Mouse (Mus musculus) thymus, postnatal 4 days (tissue): ENCODE measurements at regions not wholly inside any gene's neighbourhood (a gene's known extent, or its start where the extent isn't known, plus 50 kb on each side); places are given as distances from the start of the nearest gene placed in this dataset.

Source experiments
- DNase-seq: peaks from one replicate; pipeline ENCODE4 v3.0.0; 2021

DNA sequence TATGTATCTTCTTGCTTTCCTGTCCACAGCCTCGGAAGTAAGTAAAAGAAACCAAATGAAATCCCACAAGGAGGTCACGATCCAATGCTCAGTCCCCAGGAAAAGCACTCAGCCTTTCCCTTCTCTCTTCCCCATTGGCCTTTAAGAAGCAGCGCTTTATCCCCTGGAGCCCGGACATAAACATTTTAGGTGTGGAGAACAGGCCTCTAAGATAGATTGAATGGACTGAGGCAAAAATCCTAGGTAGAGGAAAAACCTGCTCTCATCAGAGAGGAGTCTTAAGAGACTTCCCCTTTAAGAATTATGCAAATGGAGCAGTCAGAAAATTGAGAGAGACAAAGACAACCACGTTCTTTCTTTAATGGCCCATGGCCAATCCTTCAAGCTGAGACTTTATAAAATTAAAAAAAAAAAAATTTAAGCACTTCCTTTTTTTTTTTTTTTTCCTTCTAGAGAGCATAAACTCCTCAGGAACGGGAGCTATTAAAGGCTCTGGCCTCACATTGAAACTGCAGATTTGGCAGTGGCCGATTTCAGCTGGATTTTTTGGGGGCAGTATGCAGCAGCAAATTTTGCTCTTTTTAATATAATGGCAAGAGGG, 1020.5 kb downstream of the 9330182O14Rik start:
- no peak for DNase-seq

DNA sequence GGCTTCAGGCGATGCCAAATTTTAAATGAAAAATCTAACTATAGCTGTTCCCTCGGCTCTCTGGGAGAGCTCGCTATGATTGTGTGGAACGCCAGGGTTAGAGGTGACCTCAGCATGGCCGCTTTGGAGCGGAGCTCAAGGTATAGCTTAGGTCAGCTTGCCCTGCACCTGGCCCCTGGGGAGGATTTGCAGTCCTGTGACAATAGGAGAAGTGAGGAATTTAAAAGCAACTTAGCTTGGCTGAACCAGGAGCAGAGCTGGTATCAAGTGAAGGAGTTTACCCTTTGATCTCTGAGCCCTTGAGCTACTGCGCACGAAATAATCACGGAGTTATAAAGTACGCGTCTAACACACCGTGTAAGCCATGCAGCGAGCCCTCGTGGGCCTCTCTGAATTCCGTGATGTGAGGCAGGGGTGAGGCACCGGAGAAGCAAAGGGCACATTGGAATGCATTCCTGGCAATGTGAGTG, 1021.0 kb downstream of the 9330182O14Rik start:
- DNase-seq, result no peak

DNA sequence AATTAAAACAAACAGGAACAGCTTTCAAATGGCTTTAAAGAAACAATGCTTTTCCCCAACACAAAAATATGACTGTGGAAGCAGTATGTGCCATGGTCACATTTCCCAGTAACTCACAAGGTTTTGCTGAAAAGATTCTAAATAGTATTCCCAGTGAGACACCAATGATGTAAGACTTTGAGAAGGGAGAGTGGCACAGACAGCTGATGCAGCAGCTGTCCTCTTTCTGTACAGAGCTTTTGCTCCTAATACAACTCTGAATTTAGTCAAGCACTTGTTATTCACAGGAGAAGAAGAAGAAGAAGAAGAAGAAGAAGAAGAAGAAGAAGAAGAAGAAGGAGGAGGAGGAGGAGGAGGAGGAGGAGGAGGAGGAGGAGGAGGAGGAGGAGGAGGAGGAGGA, 1023.6 kb downstream of the 9330182O14Rik start:
- no peak for DNase-seq

DNA sequence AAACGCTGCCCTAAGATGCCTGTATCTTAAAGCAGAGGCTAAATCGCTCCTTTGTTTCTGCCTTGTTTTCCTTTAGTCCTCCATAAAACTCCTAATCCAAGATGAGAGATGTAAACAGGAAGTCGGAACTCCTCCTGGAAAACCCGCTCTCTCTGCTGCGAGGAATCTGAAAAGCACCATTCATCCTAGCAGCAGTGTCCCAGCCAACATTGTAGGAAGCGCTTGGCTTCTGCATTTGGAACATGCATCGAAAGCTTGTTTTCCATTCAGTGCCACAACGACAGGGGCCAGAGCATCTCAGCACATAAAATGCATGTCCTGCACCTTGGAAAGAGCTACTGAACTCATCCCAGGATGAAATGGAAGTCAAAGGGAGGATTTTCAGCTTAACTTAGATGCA, 1028.1 kb downstream of the 9330182O14Rik start:
- DNase-seq, result no peak

DNA sequence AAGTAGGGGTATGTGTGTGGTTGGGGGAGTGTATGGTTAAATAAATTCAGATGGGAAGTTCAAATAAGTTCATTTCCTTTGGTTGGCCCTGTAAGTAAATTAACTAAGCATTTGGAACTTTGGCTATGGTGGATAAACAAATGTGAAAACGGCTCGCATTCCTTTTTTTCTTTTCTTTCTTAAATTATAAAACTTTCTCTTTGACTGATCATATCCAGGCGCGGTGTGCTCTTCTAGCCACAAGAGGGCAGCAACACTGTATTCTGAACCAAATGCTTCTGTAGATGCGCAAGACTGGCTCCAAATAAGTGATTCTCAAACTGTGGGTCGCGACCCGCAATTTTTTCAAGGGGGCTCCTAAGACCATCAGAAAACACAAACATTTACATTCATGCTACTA, 1028.6 kb downstream of the 9330182O14Rik start:
- DNase-seq, result peak; percentile 50

DNA sequence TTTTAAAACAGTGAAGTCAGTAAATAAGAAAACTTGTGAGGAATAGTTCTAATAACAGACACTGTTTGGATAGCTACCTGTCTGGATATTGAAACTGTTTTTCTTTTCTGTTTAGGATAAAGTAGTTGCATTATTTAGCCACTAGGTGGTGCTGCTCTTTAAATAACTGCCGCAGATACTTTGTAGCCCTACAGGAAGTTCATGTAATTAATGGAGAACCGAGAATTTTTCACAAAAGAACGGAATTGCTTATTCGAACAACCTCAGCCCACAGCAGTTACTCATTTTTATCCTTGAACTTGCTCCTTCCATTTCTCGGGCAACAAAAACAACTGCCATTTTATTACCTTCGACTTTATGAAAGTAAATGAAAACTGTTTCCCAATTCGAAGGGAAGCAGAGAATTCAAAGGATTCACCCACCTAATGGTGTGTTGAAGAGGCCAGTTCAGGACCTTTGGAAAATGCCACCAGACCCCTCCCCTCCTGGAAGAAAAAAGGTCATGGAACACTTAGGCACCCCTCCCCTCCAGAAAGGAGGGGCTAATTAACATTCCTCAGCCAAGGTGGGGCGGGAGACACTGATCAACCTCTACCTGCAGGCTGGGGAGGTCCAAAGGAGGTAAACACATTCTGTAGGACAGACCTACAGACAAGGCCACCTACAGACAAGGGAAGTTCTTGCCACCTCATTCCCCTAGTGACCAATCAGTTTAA, 1029.6 kb downstream of the 9330182O14Rik start:
- no peak for DNase-seq

DNA sequence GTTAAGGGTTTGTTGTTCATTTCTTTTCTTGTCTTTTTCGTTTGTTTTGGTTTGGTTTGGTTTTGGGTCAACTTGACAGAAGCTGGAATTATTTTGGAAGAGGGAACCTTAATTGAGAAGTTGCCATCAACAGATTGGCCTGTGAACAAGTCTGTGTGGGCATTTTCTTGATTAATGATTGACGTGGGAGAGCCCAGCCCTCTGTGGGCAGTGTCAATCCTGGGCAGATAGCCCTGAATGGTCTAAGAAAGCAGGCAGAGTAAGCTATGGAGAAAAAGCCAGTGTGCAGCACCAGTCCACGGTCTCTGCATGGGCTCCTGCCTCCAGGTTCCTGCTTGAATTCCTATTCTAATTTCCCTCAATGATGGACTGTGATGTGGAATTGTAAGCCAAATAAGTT, 1031.4 kb downstream of the 9330182O14Rik start:
- no peak for DNase-seq

DNA sequence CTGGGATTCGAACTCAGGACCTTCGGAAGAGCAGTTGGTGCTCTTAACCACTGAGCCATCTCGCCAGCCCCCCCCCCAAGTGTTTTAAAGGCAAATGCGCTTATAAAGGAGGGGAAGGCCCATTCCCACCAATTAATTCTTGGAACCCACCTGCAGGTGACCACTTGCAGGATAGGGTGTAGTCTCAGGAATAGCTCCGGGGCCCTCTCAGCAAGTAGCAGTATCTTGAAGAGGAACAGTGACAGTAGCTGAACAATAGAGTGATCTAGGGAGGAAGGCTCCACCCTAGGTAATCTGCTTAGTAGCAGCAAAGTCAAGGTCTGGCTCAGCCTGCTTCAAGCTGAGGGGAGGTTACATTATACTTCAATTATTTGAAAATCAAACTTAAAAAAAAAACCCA, 1056.6 kb downstream of the 9330182O14Rik start:
- DNase-seq, result no peak

DNA sequence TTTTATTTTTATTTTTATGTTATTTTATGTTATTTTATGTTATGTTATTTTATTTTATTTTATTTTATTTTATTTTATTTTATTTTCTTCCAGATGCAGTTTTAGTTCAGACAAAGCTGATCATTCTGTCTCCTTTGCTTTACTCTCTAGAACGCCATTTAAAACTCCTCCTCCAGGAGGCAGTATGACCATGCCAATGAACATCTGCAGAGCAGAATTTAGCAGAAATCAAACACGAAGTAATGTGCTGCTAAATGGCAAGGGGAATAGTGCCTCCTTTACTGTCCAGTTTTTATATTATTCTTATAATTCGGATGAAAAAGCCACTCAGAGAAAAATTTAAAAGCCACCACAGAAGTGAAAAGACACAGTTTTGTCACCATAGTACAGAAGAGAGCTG, 1059.1 kb downstream of the 9330182O14Rik start:
- DNase-seq, result peak; percentile 39

DNA sequence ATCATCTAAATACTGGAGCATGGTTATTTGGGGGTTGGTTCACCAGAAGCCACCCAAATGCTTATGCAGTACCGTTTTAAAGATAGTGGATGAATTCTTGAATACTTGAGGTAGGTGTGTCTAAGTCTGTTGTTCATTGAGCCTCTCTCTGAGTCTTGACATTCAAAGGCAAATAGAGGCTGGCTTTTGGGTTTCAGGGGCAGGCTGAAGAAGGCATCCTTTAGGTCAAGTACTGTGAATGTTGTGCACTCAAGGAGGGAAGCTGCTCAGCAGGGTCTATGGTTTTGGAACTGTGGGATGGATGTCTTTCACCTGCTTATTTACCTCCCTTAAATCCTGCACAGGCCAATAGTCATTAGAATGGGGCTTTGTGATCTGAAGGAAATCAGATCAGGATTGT, 1089.6 kb downstream of the 9330182O14Rik start:
- DNase-seq, result no peak

DNA sequence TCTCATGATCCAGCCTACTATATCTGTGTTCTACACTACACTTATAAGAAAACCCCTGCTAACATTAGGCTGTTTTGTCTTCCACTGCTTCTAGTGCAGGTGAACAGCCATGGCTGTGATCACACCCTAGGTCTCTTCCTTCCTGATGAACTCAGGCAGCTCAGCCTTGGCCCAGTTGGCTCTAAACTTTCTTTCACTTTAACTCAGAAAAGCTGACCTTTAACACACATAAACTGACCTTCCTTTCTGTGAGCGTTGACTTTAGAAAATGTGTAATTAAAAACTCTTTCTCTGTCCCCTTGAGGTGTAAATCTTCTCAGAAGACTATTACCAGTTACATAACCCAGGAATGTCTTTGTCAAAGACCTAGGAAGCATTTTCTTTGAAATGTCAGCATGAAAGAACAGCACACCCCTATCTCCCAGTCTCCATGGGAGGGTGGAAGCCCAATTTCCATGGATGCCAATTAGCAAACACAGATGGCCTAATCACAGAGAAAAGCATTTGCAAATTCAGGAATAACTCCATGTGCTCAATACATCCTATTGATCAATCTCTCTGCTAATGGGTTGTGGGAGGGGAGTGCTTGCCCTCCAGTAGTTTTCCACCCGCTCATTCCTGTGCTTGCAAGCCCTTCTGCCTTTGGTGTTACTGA, 1098.4 kb downstream of the 9330182O14Rik start:
- no peak for DNase-seq
